Mouse (Mus musculus) lung, embryonic 14.5 days (tissue): ENCODE data around the gene Twnk. TPM values are rescaled to one million over a fixed set of nuclear protein-coding genes. Genes with fewer than 3 reads are reported as not detected.
A peak's percentile ranks its signal among the peaks of the same experiment; 100 is the strongest.

Experiments
- ATAC-seq: fragments of 200-750 bp; cut with Nextera tagmentation; 2 replicates; pipeline ENCODE4 v1.8.0; 2017; ENCODE audit warnings: mild to moderate bottlenecking, moderate TSS enrichment, moderate library complexity; ENCODE audit not compliant: insufficient read depth
- DNase-seq: peaks from one replicate; pipeline ENCODE4 v3.0.0-alpha.2; 2015
- H3K27ac ChIP-seq: fragments of 300-500 bp; sonication (generic); 2 replicates; pipeline ENCODE4 v1.5.1; 2014; ENCODE audit warnings: low read depth, mild to moderate bottlenecking, moderate library complexity
- H3K27me3 ChIP-seq: fragments of 300-500 bp; sonication (generic); 2 replicates; pipeline ENCODE4 v1.6.1; 2014; ENCODE audit warnings: low read length, control low read depth; ENCODE audit not compliant: insufficient read depth
- H3K36me3 ChIP-seq: fragments of 300-500 bp; sonication (generic); 2 replicates; pipeline ENCODE4 v1.6.1; 2014; ENCODE audit warnings: control low read depth; ENCODE audit not compliant: insufficient read depth
- H3K4me1 ChIP-seq: fragments of 300-500 bp; sonication (generic); 2 replicates; pipeline ENCODE4 v1.6.1; 2014; ENCODE audit warnings: antibody characterized with exemption, control low read depth; ENCODE audit not compliant: insufficient read depth
- H3K4me2 ChIP-seq: fragments of 300-500 bp; sonication (generic); 2 replicates; pipeline ENCODE4 v1.6.1; 2014; ENCODE audit warnings: mild to moderate bottlenecking
- H3K4me3 ChIP-seq: fragments of 300-500 bp; sonication (generic); 2 replicates; pipeline ENCODE4 v1.5.1; 2014; ENCODE audit warnings: low read depth, low read length
- H3K9ac ChIP-seq: fragments of 300-500 bp; sonication (generic); 2 replicates; pipeline ENCODE4 v1.6.1; 2014
- H3K9me3 ChIP-seq: fragments of 300-500 bp; sonication (generic); 2 replicates; pipeline ENCODE4 v1.6.1; 2016; ENCODE audit warnings: low read depth, low read length, control low read depth
- CTCF ChIP-seq: IDR thresholded peaks from 2 replicates; pipeline ENCODE4 v1.5.1; 2016; ENCODE audit warnings: antibody characterized with exemption, low read depth
- WGBS: fragments of 180-500 bp; shearing (Covaris S2); extraction: QIAGEN DNeasy Blood & Tissue Kit; methylation state at CpG from one replicate; pipeline ENCODE4 v1.1.7; 2014; 5-methylcytosine and 5-hydroxymethylcytosine counted together
- polyA plus RNA-seq: library from polyadenylated mRNA; unstranded; fragments of >200 nt; fragmentation: Nextera tagmentation; extraction: Ambion mirVana; gene quantifications from 2 replicates; pipeline ENCODE4 v1.2.1, GENCODE M21; 2014

Gene Twnk
- polyA plus RNA-seq: 13.0 and 14.8 TPM in 2 replicates

DNA sequence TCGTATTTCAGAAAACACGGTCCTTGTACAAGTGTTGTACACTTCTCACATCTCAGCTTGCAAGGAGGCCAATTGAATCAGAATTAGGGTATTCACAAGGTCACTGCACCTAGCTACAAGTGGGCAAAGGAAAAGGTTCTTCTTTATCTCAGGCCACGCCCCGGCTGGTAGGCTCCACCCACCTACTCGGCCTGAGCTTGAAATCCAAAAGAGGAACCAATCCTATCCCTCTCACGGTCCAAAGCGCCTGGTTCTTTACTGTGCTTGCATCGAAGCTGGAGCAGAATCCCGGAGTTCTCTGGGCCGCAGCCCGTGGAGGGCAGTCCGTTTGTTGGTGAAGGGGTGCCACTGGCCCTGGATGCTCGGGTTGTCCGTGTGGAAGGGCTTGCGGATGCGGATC is at the start of gene Twnk:
Gene Twnk, plus strand, starts transcription at position 220 of the 400 bp plus-strand sequence.
- Histone ChIP-seq H3K36me3 (peaks cover 46% of the 10 kb centered on the region), H3K4me3 (peak within 1 kb of the TSS; percentile 97), H3K9ac (peak within 1 kb of the TSS; percentile 72), H3K9me3 (no peaks in the 10 kb centered on the region), H3K27ac (peak within 1 kb of the TSS; percentile 80; the same call in 1 of the 2 replicates), H3K4me1 (peaks cover 14% of the 10 kb centered on the region), H3K27me3 (no peaks in the 10 kb centered on the region), H3K4me2 (peak within 1 kb of the TSS; percentile 92)
- DNase-seq (peak; percentile 56), ATAC-seq (no peak)
- no peak for TF ChIP-seq CTCF
- WGBS: 10% methylated on average over 16 of the region's 16 CpGs

DNA sequence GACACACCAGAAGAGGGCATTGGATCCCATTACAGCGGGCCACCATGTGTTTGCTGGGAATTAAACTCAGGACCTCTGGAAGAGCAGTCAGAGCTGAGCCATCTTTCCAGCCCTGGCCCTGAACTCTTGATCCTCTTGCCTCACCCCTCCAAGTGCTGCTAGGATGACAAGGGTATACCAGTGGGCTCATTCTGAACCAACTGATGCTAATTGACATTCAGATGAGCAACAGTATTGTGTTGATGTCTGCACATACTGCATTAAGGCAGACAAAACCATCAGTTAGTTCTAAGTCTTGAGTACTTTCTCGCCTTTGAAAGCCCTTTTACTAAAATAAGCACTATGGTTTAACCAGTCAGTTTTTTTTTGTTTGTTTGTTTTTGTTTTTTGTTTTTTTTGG is 45.8 kb upstream of the Twnk start:
- no peaks in the 10 kb centered on the region for H3K9me3 ChIP-seq
- H3K4me2 ChIP-seq: no peak overlapping the region
- no peak for TF ChIP-seq CTCF
- H3K27ac ChIP-seq: no peak overlapping the region
- DNase-seq (no peak), ATAC-seq (no peak)
- no peaks in the 10 kb centered on the region for H3K4me1 ChIP-seq
- WGBS: 94% methylated on average over 2 of the region's 2 CpGs
- H3K9ac ChIP-seq: no peak overlapping the region
- H3K27me3 ChIP-seq: no peaks in the 10 kb centered on the region
- peaks cover 88% of the 10 kb centered on the region for H3K36me3 ChIP-seq
- H3K4me3 ChIP-seq: no peak overlapping the region

DNA sequence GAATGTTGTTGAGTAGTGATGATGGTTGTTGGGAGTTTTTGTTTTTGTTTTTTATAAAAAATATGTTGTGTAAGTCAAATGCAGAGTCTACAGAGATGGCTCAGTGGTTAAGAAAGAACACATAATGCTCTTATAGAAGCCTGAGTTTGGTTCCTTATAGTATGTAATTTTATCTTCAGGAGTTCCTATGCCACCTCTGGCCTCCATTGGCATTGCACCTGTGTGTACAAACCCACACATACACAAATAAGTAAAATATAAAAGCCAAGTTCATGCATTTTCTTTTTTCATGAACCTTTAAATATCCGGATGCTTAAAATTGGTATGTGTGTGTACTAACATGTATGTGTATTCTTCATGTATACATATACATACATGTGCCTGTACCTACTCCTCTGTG is 39.5 kb upstream of the Twnk start:
- no peak overlapping the region for H3K4me2 ChIP-seq
- no peak for ATAC-seq
- WGBS: 87% methylated on average over 1 of the region's 1 CpGs
- no peaks in the 10 kb centered on the region for H3K27me3 ChIP-seq
- 0 out of 2 replicates have a peak, but pooled peaks have one; percentile 11 for TF ChIP-seq CTCF
- H3K9me3 ChIP-seq: no peaks in the 10 kb centered on the region
- no peak overlapping the region for H3K9ac ChIP-seq
- no peak overlapping the region for H3K27ac ChIP-seq
- no peaks in the 10 kb centered on the region for H3K4me1 ChIP-seq
- no peak for DNase-seq
- peaks cover 88% of the 10 kb centered on the region for H3K36me3 ChIP-seq
- no peak overlapping the region for H3K4me3 ChIP-seq

DNA sequence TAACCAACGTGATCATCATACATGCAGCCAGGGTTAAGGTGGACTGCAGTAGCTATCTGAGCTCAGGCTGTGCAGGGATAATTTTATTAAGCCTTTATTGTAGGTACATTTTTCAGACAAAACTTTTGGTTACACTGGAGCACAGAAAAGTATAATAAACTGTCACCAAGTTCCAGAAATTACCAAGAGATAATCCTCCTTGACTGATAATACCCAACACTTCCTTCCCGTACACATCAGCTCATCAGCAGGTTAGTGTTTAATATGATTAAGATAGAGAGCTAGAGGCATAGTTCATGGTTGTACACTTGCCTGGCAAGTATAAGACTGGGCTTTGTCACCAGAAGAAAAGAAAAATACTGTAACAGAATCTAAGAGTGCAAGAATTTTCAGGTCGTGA is 37.1 kb upstream of the Twnk start:
- DNase-seq: no peak
- no peak for TF ChIP-seq CTCF
- Histone ChIP-seq H3K9ac (no peak overlapping the region), H3K4me2 (no peak overlapping the region), H3K27me3 (no peaks in the 10 kb centered on the region), H3K4me1 (no peaks in the 10 kb centered on the region), H3K36me3 (peaks cover 91% of the 10 kb centered on the region), H3K4me3 (no peak overlapping the region), H3K27ac (no peak overlapping the region), H3K9me3 (no peaks in the 10 kb centered on the region)
- no peak for ATAC-seq
- WGBS: 71% methylated on average over 3 of the region's 3 CpGs

DNA sequence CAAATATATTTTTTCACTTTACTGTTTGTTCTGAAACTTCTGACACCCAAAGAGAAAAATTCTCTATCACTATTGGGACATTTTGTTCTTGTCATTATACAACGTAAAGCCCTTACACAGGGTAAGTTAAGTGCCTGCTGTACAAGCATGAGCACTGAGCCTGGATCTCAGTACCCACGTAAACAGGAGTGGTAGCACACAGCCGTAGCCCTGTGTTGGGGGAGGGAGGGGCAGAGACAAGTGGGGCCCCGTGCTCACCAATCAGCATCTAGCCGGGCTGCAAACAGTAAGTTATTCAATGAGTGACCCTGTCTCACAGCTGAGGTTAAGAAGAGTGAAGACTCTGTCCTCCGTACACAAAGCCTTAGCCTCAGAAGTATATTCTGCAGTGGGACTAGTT is 28.8 kb upstream of the Twnk start:
- H3K9me3 ChIP-seq: no peaks in the 10 kb centered on the region
- H3K36me3 ChIP-seq: peaks cover 96% of the 10 kb centered on the region
- no peak for TF ChIP-seq CTCF
- H3K27me3 ChIP-seq: no peaks in the 10 kb centered on the region
- no peak for DNase-seq
- no peak overlapping the region for H3K9ac ChIP-seq
- no peak overlapping the region for H3K27ac ChIP-seq
- H3K4me3 ChIP-seq: no peak overlapping the region
- H3K4me1 ChIP-seq: no peaks in the 10 kb centered on the region
- no peak for ATAC-seq
- no peak overlapping the region for H3K4me2 ChIP-seq
- 72% methylated on average over 6 of the region's 6 CpGs for WGBS

DNA sequence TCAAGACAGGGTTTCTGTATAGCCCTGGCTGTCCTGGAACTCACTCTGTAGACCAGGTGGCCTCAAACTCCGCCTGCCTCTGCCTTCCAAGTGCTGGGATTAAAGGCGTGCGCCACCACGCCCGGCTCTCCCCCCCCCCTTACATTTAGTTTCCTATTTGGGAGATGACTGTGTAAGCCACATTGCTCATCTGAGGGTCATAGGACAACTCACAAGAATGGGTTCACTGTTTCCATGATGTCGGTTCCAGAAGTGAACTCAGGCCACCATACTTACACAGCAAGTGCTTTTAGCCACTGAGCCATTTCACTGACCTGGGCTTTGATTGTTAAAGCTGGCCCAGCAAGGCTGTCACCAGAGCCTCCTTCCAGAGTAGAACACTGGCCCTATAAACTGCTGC is 28.3 kb upstream of the Twnk start:
- Histone ChIP-seq H3K27me3 (no peaks in the 10 kb centered on the region), H3K27ac (no peak overlapping the region), H3K36me3 (peaks cover 96% of the 10 kb centered on the region), H3K9ac (no peak overlapping the region), H3K9me3 (no peaks in the 10 kb centered on the region), H3K4me3 (no peak overlapping the region), H3K4me2 (no peak overlapping the region), H3K4me1 (no peaks in the 10 kb centered on the region)
- no peak for DNase-seq
- ATAC-seq: no peak
- no peak for TF ChIP-seq CTCF
- WGBS: 93% methylated on average over 6 of the region's 6 CpGs

DNA sequence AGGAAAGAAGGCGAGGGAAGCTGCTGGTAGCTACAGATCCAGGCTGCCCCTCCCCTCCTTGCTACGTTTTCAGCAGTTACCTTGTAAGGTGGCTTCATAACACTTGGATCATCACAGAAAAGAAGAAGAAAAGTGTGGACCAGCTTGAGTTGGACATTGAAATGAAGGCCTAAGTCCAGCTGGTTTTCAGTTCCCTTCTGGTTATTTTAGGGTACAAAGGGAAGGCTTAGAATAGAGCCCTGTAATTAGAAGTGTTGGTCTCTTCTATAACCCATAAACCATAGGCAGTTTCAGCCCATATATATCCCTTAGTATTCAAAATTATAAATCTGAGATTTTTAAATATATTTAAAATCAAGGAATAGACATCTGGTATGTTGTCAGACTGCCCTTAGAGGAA is 24.7 kb upstream of the Twnk start:
- H3K36me3 ChIP-seq: peaks cover 66% of the 10 kb centered on the region

DNA sequence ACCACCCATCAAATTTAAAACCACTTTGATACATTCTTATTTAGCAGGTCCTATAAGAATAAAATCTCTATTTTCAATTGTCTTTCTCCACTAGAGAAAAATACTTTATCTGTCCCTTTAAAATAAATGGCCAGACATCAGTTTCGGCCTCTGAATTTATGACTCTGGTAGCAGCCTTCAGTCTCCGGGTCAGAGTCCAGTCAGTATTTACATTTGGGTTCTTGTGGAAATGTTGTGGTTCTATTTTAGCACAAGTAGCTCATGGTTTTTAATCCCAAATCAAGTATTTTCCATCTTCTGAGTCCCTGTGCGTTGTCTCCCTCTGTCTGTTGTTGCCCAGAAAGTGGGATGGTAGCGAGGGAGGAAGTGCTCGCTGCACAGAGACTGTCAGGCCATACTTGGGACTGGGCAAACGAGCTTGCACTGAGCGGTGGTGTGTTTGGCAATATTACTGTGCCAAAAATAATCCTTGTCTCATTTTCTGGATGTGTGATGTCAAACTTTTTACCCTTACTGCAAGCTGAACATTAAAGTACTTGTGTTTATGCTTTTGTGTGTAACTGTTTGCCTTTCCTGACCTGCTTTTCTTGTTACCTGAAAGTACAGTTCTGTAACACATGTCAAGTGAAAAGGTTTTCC is 22.9 kb upstream of the Twnk start:
- Histone ChIP-seq H3K4me2 (no peak overlapping the region), H3K9me3 (no peaks in the 10 kb centered on the region), H3K4me1 (no peaks in the 10 kb centered on the region), H3K36me3 (peaks cover 48% of the 10 kb centered on the region), H3K9ac (no peak overlapping the region), H3K4me3 (no peak overlapping the region), H3K27ac (no peak overlapping the region), H3K27me3 (no peaks in the 10 kb centered on the region)
- ATAC-seq: no peak
- no peak for TF ChIP-seq CTCF
- no peak for DNase-seq
- 72% methylated on average over 7 of the region's 7 CpGs for WGBS

More for the DNA sequence above, 24.7 kb upstream of the Twnk start:
- WGBS: 88% methylated on average over 2 of the region's 2 CpGs
- Histone ChIP-seq H3K27me3 (no peaks in the 10 kb centered on the region), H3K9ac (no peak overlapping the region), H3K27ac (no peak overlapping the region), H3K4me1 (no peaks in the 10 kb centered on the region), H3K4me3 (no peak overlapping the region), H3K9me3 (no peaks in the 10 kb centered on the region), H3K4me2 (no peak overlapping the region)
- DNase-seq: no peak
- no peak for ATAC-seq
- TF ChIP-seq CTCF: no peak
